Mouse (Mus musculus): ENCODE measurements around the gene Smyd3. TPM values are rescaled to one million over a fixed set of nuclear protein-coding genes. Genes with fewer than 3 reads are reported as not detected.
"Not testable (repeated sequence)": the region's sequence is repeated elsewhere in the genome, so short reads cannot be mapped to it uniquely, and the experiment has no call there.

Gene Smyd3
- total RNA-seq, 2 experiments from 2014 or later: 34.0 to 39.8 TPM

GRCm38 (mm10) chr1:179184631-179185030 lies 333.2 kb downstream of the Smyd3 start:
- intact Hi-C loops (cut with DNase I): no loop called here

DNA sequence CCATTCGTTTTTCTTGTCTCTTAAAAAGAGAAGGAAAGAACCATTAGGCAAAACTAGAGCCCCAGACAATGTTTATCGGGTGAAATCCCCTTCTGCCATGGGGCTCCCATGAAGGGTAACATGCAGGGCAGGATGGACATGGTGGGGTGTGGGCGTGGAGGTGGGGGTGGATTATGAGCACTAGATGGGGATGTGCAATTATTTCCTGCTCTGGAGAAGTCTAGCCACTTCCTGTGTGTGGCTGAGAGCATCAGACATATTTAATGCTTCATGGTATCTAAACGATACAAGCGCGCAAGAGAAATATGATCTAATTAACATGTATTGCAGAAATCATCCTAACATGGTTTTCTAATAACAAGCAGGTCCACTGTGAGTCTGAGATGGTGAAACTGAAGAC lies 334.3 kb downstream of the Smyd3 start:
- intact Hi-C loops (cut with DNase I): no loop called here
- DNase-seq: no peak

More at GRCm38 (mm10) chr1:179184631-179185030, 333.2 kb downstream of the Smyd3 start:
- DNase-seq: no peak

- intact Hi-C loops (cut with DNase I): no loop called here
- DNase-seq: no peak
These were observed 337.3 kb downstream of the Smyd3 start for GRCm38 (mm10) chr1:179180546-179180945.

GRCm38 (mm10) chr1:179176861-179177658 lies 340.8 kb downstream of the Smyd3 start:
- intact Hi-C loops (cut with DNase I): no loop called here
- DNase-seq: no peak

DNA sequence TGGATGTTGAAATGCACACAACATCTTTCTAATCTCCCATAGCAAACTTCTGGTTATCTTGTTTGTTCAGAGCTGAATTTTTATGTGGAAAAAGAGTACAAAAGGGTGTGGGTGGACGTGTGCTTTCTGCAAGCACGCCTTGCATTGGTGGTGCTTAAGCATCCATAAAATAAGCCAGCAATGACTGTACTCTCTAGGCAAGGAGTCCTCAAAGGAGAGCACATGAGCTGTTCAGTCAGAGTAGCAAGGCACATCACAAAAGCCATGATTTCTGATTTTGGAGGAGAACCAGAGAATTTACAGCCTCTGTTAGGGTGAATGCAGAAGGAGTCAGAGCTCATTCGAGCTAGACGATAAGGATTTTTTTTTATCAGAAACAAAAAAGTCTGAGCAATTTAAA lies 343.6 kb downstream of the Smyd3 start:
- DNase-seq: no peak
- intact Hi-C loops (cut with DNase I): no loop called here

DNA sequence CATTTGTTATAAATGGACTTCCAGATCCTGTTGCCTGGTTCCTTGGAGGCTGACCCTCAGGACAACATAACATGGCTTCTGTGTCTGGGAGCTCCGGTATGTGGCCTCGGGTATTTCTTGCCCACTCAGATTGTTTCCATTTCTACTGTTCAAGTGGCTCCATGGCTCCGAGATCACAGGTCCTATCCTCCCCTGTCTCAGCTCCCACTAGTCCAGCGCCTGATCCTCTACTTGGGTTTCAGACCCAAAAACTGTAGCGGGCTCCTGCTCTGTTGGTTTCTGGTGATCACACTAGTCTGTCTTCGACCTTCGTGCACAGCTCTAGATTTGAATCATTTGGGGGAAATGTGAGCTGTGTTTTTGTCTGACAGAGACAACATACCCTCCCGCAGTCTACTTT lies 347.3 kb downstream of the Smyd3 start:
- intact Hi-C loops (cut with DNase I): no loop called here
- no peak for DNase-seq

DNA sequence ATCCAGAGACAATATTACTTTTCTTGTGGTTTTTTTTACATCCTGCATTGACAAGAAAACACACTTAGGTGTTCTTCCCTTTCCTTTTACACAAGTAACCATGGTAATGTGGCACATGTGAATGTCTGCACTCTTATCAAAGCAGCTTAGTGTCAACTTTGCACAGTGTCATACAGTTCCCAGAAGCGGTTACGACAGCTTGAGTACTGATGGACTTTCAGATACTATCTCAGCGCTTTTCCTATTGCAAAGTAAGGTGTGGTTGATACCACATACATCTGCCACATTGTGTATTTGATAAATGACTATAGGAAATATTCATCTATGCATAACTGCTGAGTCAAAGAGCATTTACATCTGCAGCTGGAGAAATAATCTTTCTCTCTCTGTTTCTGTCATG lies 348.1 kb downstream of the Smyd3 start:
- intact Hi-C loops (cut with DNase I): no loop called here
- DNase-seq: no peak

GRCm38 (mm10) chr1:179169161-179169560 lies 348.7 kb downstream of the Smyd3 start:
- no peak for DNase-seq
- intact Hi-C loops (cut with DNase I): no loop called here

- DNase-seq; intact Hi-C loops (cut with DNase I): not testable (repeated sequence)
These were observed 353.6 kb downstream of the Smyd3 start for GRCm38 (mm10) chr1:179164219-179164618.

- intact Hi-C loops (cut with DNase I); DNase-seq: not testable (repeated sequence)
These were observed 355.1 kb downstream of the Smyd3 start for GRCm38 (mm10) chr1:179162752-179163151.

DNA sequence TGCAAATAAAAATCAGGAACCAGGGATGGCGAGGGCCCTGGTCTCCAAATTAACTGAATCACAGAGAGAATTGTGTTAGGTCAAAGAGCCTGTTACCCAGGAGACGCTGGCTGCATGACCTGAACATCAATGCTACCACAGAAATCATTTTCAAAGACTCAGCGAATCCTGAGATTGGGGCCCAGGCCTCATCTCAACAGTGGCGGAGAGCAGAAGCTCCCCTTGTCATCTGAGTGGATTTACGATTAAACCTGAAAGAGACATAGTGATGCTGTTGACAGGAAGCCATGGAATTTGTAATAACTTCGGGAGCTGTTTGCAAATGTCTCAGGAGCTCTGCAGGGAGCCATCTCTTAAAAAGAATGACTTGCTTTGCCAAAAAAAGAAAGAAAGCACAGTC lies 355.9 kb downstream of the Smyd3 start:
- intact Hi-C loops (cut with DNase I): no loop called here
- no peak for DNase-seq

DNA sequence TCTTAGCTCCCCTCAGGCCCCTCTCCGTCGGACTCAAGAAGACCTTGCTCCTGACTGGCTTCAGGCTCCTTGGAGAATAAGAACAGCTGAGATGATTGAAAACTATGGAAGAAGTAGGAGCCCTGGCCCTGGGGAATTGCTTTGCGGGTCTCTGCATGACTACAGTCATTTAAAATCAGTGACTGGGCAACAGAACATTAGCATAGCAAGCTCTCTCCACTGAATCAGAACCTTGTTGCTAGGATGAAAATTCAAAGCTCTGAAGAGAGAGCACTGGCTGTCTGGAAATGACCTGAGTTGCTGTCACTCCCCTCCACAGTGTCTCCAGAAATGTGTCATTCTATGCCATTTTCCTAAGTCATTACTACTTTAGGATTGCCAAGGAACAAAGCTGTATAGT lies 357.1 kb downstream of the Smyd3 start:
- DNase-seq: no peak
- intact Hi-C loops (cut with DNase I): no loop called here

GRCm38 (mm10) chr1:179152376-179152775 lies 365.5 kb downstream of the Smyd3 start:
- no peak for DNase-seq
- intact Hi-C loops (cut with DNase I): no loop called here

DNA sequence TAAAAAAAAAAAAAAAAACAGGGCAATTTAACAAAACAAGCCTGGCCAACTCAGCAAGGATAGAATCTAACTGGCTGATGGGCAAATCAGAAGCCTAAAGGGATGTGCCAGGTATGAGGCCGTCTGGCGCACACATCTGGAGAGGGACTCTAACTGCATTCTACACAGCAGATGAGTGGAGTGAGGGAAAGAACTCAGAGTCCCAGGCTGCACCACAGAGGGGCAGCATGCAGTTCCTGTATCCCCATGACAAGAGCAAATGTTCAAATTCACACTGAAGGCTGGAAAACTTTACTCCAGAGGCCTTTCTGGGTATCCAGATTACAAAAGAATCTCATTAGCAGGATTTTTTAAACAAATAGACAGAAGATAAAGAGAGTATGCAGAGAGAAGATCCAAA lies 366.6 kb downstream of the Smyd3 start:
- intact Hi-C loops (cut with DNase I): no loop called here
- no peak for DNase-seq

GRCm38 (mm10) chr1:179149468-179150140 lies 368.2 kb downstream of the Smyd3 start:
- intact Hi-C loops (cut with DNase I): no loop called here
- DNase-seq: no peak

GRCm38 (mm10) chr1:179146730-179147167 lies 371.1 kb downstream of the Smyd3 start:
- no peak for DNase-seq
- intact Hi-C loops (cut with DNase I): no loop called here

- intact Hi-C loops (cut with DNase I): loop anchor here (5.0 kb wide), 1 partner anchor 616 kb away; the partner anchor contains the start of gene Kif26b
These were observed 374.5 kb downstream of the Smyd3 start for GRCm38 (mm10) chr1:179143154-179143832.

GRCm38 (mm10) chr1:179142177-179142576 lies 375.7 kb downstream of the Smyd3 start:
- peak; percentile 39 for DNase-seq
- intact Hi-C loops (cut with DNase I): loop anchor here (5.0 kb wide), 1 partner anchor 615 kb away; the partner anchor contains the start of gene Kif26b

More at GRCm38 (mm10) chr1:179143154-179143832, 374.5 kb downstream of the Smyd3 start:
- no peak for DNase-seq

DNA sequence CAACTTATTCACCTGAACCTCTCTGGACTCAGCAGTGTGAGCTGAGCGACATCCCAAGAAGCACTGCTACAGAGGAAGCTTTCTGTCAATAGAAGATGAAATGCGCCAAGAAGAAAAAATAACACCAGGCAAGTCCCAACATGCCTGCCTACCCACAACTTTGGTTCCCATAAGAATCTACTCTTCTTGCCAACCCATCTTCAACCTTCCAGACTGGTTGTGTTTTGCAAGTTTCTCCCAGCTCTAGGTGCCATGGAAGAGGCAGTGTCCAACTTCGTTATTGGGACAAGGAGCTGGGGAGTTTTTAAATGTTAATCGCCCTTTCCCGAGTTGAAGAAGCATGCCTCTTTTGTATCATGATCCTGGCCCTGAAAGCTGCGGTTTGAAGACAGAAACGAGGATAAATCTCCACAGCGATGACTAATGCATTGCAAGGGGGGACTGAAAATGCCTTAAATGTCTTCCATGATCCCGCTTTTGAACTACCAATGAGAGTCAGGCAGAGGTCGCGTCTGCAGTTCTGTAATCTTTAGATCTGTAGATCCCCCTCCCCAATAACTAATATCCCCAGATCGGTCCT lies 376.7 kb downstream of the Smyd3 start:
- no peak for DNase-seq
- intact Hi-C loops (cut with DNase I): loop anchor here (5.0 kb wide), 1 partner anchor 614 kb away; the partner anchor contains the start of gene Kif26b

DNA sequence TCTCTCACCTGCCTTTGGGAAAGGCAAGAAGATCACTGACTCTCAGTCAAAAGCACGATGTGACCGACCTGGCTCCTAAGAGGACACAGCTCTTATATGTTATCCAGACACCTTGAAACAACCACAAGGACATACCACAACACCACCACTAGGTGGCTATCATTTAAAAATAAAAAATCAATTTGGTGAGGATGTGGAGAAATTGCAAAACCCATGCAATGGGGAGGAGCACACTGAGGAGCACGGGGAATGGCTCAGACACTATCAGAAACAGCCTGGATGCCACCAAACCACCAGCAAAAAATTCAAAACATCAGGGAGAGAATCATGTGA lies 380.7 kb downstream of the Smyd3 start:
- intact Hi-C loops (cut with DNase I): no loop called here
- no peak for DNase-seq
